Mouse (Mus musculus) liver, postnatal 0 days (tissue): Measurements from ENCODE around the gene Ccdc3.

ENCODE experiments used
- CTCF ChIP-seq: sonication (generic); IDR thresholded peaks from 2 replicates; pipeline ENCODE4 v1.5.1; 2016; ENCODE audit warnings: antibody characterized with exemption, low read depth
- EP300 ChIP-seq: IDR thresholded peaks from 2 replicates; pipeline ENCODE4 v1.6.1; 2016; ENCODE audit warnings: antibody characterized with exemption, low read depth, mild to moderate bottlenecking

GRCm38 (mm10) chr2:5154711-5155110 is 17.1 kb downstream of the Ccdc3 start:
- TF ChIP-seq EP300 (no peak), CTCF (no peak)
